Mouse (Mus musculus): Measurements from ENCODE around the gene Pnlip. TPM values are rescaled to one million over a fixed set of nuclear protein-coding genes. Genes with fewer than 3 reads are reported as not detected.
A peak's percentile ranks its signal among the peaks of the same experiment; 100 is the strongest.

Pnlip gene
- 1 to 10 TPM; 3.5 TPM for total RNA-seq (2021)

DNA sequence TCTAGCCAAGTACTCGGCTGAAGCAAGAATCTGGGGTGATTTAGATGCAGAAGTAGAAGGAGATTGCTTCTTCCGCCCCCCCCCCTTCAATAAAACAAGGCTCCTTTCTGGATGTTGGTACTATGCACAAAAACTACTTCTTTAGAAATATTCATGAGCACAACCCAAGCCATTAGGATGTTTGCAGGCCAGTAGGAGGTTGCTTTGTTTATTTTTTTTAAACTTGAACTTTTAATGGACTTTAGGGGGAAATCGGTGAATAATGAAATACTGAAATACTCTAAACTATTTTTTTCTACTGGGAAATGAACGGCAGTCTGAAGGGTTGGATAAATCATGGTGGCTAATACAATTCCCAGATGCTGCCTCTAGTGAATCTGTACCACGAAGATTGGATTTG, at the start of gene Pnlip:
TSS of gene Pnlip (plus strand) at position 301 of the 400 bp plus-strand sequence.
- no peak for DNase-seq (ENCODE audit: low spot score in 2 of 2)
- intact Hi-C loops (cut with DNase I) = no loop called here

DNA sequence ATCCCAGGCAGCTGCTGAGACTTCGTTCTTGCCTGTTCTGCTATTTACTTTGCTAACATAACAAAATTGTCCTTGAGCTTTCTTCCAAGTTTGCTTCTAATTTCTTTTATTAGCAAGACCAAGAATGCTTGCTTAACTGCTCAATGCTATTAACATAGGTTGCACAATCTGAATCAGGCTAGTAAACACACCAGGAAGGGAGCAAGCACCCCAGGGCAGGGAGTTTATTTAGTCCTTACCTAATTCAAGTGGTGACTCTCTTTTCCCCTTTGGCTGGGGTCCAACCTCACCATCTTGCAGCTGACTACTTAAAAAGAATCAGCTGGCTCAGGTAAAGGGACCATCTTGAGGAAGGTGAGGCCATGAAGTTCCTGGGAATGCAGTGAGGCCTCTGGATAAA, 42.6 kb upstream of the Pnlip start:
- intact Hi-C loops (cut with DNase I) = no loop called here
- no peak for DNase-seq (ENCODE audit: low spot score in 2 of 2)

DNA sequence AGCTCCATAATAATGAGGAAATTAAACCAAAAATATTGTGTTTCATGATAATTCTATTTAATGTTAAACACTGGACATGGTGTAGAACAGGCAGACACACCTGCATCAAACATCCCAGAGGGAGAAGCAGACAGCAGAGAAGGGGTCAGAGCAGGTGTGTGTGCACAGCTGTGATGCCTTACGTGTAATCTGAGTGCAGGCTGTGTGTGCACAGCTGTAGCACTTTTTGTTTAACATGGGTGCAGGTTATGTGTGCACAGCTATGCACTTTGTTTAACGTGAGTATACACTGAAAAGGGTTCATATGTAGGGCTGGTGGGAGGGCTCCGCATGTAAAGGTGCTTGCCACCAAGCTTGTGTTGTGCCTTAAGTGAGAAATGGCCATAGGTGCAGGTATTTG, 39.6 kb upstream of the Pnlip start:
- intact Hi-C loops (cut with DNase I) = no loop called here
- no peak for DNase-seq (ENCODE audit: low spot score in 2 of 2)

DNA sequence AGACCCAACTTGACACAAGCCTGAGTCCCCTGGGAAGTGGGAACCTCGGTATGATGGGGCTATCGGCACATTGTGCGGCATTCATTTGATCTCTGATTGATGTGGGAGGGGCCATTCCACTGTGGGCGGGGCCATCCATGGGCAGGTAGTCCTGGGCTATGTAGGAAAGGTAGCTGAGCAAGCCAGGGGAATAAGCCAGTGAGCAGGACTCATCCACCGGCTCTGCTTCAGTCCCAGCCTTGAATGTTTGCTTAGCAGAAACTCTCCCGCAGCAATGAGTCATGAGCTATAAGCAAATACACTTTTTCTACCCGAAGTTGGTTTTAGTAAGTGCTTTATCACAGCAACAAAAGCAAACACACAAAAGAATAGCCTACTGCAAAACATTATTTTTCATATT, 35.7 kb upstream of the Pnlip start:
- DNase-seq (ENCODE audit: low spot score in 2 of 2) = no peak
- intact Hi-C loops (cut with DNase I) = no loop called here

DNA sequence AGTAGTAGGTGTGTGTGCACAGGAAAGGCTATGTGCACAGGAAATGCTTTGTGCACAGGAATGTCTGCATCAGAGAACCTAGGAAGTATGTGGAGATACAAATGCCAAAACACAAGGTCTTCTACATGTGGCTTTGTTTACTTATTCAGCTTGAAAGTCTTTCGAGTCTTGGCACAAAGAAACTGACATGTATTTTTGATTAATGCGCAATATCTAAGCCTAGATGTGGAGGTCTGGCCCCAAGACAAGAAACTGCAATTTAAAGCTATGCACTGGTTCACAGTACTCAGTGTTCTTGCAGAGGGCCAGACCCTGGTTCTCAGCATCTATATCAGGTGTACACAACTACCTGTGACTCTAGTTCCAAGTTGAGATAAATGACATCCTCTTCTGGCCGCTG, 31.6 kb upstream of the Pnlip start:
- no peak for DNase-seq (ENCODE audit: low spot score in 2 of 2)
- intact Hi-C loops (cut with DNase I) = no loop called here

DNA sequence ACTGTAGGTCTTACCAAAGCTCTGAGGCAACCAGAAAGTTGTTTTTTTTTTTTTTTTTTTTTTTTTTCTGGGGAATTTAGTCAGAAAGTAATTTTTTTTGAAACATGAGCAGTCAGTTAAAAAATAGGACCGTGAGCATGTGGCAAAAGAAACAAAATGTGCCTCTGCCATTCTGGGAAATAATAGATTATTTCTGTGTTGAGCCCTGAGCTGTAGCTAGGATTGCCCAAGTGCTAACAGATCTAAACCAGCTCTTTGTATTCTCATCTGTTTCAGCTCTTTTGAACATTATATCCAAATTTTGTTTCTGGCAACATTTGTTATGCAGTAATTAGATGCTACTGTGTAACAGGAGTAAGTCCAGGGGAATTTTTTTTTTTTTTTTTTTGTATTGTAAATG, 30.7 kb upstream of the Pnlip start:
- intact Hi-C loops (cut with DNase I) = no loop called here
- no peak for DNase-seq (ENCODE audit: low spot score in 2 of 2)

DNA sequence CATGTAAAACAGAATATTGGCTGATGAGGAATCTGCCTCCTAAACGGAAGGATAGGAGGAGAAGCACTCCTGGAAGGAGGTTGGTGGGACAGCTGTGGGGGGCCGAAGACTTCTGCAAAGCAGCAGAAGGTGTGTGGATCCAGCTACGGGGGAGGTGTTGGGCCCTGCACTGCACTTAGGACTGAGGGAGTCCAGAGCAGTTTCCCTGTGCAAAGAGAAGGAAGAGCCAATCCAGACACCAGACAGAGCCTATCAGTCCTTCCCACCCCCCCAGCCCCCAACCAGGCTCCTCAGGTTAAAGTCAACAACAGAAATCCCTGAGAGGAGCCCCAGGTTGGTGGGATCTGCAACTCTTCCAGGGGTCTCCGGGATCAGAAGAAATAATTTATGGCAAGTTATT, 27.5 kb upstream of the Pnlip start:
- DNase-seq (ENCODE audit: low spot score in 2 of 2) = no peak
- intact Hi-C loops (cut with DNase I) = no loop called here

DNA sequence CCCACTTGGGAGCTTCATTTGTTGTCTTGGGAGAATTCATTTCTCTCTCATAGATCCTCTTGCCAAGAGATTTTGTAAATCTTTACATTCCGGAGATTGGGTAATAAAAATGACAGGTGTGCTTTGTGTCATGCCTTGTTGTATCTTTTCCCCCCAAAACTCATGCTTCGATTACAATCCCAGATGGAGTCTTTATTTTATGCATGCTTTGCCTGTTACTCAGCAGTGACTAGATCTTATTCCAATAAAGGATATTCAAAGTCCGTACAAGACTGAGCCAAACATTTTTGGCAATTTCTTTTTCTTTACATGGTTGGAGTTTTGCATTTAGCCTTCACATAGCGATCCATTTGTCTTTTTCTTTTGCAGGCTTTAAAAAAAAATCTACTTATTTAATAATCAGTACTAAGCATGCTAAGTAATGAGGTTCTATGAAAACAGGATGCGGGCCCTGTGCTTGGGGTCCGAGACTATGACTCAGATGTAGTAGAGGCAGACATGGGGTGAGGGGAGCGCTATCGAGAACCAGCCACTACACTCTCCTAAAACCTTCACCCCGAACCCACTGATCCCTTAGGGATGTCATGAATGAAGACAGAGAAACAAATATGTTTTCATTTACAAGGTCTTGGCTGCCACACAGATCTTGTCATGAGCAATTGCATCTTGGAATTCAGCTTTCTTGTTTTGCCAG, 26.9 kb upstream of the Pnlip start:
- intact Hi-C loops (cut with DNase I) = no loop called here
- DNase-seq (ENCODE audit: low spot score in 2 of 2) = no peak

DNA sequence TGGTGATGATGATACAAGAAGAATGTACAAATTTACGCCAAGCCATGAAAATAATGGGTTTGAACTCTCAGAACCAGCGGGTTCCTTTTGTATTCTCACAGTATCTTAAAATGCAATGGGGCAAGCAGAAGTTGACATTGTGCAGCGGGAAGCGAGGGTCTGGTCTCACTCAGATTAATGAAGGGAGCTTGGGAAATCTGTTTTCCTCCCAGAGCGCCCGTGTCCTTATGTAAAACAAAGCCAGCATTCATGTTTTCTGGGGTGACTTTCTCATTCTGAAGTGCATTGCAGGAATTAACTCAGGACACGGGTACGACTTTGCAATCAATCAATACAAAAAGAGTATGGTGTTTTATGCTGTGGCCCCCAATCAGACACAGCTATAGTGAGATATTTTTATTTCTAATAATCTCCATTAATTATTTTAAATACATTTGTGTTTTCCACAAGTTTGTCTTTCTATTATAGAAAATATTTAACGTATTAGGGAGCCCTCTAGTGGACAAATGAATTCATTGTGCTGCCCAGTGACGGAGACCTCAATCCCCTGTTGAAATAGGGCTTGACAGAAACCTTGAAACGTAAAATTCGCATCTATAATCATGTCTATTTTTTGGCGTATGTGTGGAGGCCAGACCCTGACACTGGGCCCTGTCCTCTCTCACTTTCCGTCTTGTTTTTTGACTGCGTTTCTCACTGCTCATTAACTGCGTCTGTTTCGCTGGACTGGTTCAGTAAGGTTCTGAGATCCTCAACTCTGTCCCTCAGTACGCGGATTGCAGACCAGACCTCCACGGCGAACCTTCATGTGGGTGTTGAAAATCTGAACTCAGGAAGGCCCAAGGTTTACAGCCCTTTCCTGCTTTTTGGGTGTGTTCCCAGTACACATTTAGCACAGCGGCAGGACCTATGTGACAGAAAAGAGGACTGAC, 24.6 kb upstream of the Pnlip start:
- intact Hi-C loops (cut with DNase I) = loop anchor here (2.0 kb wide), 1 partner anchor 973 kb away; no protein-coding TSS in a partner anchor

DNA sequence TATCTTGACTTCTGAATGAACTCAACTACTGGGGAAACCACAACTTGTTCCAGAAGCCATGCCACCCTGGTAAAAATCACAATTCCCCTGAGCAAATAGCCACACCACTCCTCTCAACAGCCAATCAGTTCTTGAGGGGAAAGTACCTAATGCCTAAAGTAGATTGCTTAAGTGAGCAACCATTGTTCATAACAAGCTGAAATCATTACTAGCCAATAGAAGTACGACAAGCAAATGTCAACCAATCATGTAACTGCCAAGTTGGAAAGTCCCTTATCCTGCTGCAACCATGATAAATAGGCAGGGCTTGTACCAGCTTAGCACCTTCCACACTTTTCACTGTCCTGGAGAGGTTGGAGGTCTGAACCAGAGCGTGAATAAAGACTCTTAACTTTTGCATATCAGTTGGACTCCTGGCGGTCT, 22.9 kb upstream of the Pnlip start:
- intact Hi-C loops (cut with DNase I) = no loop called here

More for the DNA sequence above, 24.6 kb upstream of the Pnlip start:
- peak; percentile 8 to 13 for DNase-seq (ENCODE audit: low spot score in 2 of 2)

DNA sequence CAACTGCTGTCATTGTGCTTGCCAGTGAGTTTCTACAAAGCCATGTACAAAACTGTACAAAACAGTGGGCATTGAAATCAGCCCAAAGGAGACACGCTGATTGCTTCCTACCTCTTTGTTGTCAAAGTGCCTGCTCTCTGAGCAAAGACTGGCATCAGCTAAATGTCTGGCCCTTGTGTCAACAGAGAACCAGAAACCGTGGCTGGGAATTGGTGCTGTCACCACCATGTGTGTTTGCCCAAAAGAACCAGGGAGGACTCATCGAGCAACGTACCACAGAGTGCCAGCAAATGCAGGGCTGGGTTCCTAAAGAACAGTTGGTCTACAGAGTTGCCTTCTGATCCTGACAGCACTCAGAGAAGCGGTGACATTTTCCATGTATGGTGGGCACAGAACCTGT, 2.3 kb upstream of the Pnlip start:
- no peak for DNase-seq (ENCODE audit: low spot score in 2 of 2)
- intact Hi-C loops (cut with DNase I) = no loop called here

More for the DNA sequence above, 22.9 kb upstream of the Pnlip start:
- no peak for DNase-seq (ENCODE audit: low spot score in 2 of 2)

DNA sequence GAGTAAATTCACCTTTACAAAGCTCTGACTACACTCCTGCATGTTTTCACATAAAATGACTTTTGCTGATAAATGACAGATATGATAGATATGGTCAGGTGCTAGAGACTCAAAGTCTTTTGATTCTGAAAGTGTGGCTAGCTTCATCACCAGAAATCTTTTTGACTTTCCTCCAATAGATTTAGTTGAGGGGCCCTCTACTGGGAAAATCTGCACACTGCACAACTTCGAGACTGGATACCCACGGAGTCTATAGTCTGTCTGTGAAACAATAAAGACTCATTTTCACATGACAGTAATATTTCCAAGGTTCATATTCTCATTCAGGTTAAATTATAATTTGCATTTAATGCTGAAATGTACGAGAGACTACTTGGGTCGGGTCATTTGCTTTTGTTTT, 9.8 kb downstream of the Pnlip start:
- intact Hi-C loops (cut with DNase I) = no loop called here
- DNase-seq (ENCODE audit: low spot score in 2 of 2) = no peak

DNA sequence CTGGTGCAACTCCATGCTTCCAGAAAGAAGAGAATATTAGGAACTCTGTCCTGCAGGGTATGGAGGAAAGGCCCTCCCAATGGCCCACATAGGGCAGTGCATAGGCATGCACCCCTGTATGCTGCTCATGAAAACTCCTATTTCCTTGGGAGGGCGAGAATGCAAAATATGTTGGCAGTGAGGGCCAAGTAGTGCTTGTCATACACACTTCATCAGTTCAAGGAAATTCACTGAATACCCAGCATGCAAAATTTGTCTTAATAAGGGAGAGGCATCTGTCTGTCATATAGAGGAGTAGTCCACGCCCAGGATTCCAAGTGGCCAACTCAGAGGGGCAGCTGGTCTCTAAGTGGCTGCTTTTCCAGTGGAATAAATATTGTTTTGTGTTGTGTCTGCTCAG, 11.0 kb downstream of the Pnlip start:
- intact Hi-C loops (cut with DNase I) = no loop called here
- no peak for DNase-seq (ENCODE audit: low spot score in 2 of 2)

DNA sequence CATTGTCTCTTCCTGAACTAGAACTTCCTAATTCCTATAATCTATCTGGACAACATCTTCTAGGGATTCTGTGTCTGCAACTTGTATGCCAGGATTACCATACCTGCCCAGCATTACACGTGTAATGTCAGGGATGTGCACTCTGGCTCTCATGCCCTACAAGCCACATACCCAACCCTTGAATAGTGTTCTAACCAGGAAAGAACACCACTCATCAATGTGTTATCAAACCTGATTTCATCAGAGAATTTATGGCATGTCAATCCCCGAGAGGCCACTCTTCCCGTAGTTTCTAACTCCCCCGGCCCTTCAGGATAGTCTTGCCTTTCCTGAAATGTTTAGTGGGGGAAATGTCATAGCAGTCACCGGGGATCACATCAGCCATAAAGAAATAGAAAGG, 12.6 kb downstream of the Pnlip start:
- intact Hi-C loops (cut with DNase I) = no loop called here
- DNase-seq (ENCODE audit: low spot score in 2 of 2) = no peak

DNA sequence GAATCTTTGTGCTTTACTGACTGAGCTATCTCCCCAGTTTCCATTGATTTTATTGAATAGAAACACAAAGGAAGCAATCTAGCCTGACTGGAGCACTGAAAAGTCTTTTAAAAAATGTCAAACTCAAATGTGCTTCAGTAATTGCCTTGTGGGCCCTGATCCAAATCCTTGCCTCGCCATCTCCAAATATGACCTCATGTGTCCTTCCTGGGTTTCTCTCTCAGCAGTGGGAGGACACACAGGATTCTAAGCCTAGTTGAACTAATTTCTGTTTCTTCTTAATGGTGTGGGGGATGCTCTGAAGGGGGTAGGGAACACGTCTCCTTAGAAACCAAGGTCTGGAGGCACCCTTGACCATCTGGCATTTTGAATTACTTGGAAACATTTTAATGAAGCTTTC, 22.3 kb downstream of the Pnlip start:
- intact Hi-C loops (cut with DNase I) = no loop called here
- DNase-seq (ENCODE audit: low spot score in 2 of 2) = no peak

DNA sequence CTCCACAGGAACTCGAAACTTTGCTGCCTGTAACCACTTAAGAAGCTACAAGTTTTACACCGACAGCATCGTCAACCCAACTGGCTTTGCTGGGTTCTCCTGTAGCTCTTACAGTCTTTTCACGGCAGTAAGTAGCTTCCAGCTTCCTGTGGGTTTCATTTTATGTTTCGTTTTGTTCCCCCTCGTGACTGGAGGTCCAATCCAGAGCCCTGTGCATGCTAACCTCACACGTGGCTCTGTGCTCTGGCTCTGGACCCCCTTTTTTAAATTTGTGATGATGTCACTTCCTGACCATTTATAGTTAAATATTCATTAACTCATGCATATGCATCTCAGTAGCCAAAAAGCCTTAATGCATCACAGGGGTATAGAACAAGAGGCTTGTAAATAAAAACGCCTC, 24.8 kb downstream of the Pnlip start:
- intact Hi-C loops (cut with DNase I) = no loop called here
- no peak for DNase-seq (ENCODE audit: low spot score in 2 of 2)

DNA sequence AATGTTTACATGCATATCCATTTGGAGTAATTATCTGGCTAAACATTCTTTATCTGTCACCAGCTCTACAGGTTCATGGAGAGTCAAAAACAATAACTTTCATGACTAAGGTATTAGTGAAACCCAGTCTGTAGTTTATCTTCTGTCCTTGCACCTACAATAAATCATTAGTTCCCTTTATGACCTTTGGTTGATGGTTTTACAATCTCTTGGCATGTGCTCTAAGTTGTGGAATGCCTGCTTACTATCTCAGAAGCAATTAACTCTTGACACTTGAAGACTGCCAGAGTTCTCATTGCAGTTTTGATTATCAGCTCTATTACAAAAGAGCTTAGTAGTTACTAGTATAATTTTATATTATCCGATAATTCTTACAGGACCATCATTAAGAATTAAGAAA, 36.6 kb downstream of the Pnlip start:
- DNase-seq (ENCODE audit: low spot score in 2 of 2) = no peak
- intact Hi-C loops (cut with DNase I) = no loop called here

DNA sequence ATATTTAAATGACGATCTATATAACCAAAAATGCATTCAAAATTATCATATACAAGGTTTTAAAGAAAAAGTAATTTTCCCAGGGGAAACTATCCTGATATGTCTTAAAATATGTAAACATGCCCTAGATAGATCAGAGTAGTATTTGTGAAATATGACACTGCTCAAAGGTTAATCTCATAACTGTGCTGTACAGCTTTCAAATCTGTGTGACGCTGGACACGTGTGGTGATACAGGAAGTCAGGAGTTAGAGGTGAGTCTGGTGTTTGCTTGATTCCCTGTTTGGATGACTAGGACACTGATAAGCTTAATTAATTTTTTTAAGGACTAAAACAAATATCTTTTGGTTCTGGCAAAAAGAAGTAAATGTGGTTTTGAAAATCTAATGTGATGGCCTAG, 43.0 kb downstream of the Pnlip start:
- intact Hi-C loops (cut with DNase I) = no loop called here
- DNase-seq (ENCODE audit: low spot score in 2 of 2) = no peak

DNA sequence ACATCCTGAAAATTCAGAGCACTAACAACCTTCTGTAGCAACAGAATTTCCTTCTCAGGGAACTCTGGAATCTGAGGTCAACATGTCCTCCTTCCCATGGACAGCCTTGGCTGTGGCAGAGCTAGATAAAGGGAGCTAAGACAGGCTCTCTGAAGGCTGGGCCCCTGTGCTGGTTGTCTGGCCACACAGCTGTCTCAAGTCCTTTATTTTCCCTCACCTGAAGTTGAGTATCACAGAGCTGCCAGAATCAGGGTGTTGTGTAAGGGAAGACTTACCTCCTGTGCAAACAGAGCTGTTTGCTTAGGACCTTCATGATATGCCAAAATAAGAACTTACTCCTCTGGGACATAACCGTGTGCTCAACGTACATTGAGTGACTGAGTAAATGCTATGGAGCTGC, 43.9 kb downstream of the Pnlip start:
- intact Hi-C loops (cut with DNase I) = no loop called here

DNA sequence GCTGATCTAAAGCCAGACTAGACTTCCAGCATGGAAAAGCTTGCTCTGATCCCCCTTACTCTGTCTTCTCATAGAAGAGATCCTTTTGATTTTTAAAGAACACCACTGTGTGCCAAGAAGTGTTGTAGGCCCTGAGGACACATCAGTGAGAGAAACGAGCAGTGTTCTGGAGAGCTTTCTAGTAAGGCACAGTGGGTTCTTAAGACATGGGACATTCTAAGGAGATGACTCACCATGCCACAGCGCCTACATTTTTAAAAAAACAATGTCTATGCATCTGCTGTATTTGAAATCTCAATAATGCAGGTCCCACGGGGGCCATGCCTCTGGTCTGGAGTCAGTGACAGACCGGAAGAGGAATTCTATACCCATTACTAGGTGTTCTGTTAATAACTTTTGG, 52.3 kb downstream of the Pnlip start:
- no peak for DNase-seq (ENCODE audit: low spot score in 2 of 2)
- intact Hi-C loops (cut with DNase I) = no loop called here

More for the DNA sequence above, 43.9 kb downstream of the Pnlip start:
- DNase-seq (ENCODE audit: low spot score in 2 of 2) = no peak

DNA sequence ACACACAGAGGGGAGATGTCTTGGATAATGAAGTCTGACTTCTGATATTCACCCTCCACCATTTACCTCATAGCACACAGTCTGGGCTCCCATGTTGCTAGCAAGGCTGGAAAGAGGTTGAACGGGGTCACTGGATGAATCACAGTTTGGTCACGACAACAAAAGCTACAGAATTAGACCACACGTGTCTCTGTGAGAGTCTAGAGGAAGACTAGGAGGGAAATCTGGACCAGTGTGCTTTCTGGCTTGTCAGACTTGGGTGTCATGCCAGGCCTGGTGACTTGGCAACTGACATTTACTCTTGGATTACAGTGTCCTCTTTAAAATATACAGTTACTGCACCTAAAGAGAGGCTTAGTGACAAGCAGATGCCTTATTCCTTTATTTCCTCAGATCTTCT, 56.3 kb downstream of the Pnlip start:
- intact Hi-C loops (cut with DNase I) = no loop called here
- DNase-seq (ENCODE audit: low spot score in 2 of 2) = no peak

All from left cerebral cortex, postnatal 36 days (tissue).